Mouse (Mus musculus): ENCODE measurements around the gene Olfr1293-ps.

Gene Olfr1293-ps

GRCm38 (mm10) chr2:111524903-111525302 is at the start of gene Olfr1293-ps:
Gene Olfr1293-ps, plus strand, starts transcription at chr2:111525203.
- no peak for DNase-seq (ENCODE audit: low read depth in 1 of 2, low spot score in 2 of 2)

DNA sequence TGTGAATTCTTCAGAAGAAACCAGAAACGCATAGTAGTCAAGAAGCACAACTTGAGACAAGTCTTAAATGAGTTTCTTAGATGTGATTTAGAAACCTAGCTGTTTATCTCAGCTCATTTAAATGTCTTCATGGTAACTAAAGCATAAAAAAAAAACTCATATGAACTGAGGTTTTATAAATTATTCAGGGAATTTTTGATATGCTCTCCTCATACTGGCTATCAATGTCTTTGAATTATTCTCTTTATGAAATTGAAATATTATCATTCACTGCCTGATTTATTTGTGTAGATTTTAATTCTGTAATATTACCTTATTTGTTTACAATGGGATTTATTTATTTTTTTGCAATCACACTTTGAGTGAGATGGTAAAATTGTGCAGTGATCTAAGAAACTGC is 44.5 kb upstream of the Olfr1293-ps start, which contains the start of gene Olfr1289:
Olfr1289 (plus strand) TSS at position 301 of the 400 bp plus-strand sequence.
- DNase-seq (ENCODE audit: low read depth in 1 of 2, low spot score in 2 of 2), result no peak

GRCm38 (mm10) chr2:111493729-111494128 is 31.3 kb upstream of the Olfr1293-ps start, which contains the start of gene Olfr1290:
Gene Olfr1290, minus strand, starts transcription at chr2:111493829.
- no peak for DNase-seq (ENCODE audit: low read depth in 1 of 2, low spot score in 2 of 2)

DNA sequence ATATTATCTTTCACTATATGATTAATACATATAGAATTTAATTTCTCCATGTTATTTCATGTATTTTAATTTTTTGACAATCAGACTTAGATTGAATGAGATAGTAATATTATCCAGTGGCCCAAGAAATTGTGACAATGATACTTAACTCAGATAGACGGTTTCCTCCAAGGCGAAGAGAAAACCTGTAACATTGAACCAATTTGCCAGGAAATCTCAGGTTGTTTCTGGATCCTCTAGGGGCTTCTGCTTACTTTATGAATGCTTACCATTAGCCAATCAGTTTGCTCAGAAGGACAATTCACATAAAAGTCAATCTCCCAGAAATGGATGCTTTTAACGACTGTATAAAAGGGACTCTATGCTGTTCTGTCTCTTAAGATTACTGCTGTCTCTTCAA is 28.1 kb upstream of the Olfr1293-ps start, which contains the start of gene Olfr1291-ps1:
Olfr1291-ps1 (plus strand) TSS at position 301 of the 400 bp plus-strand sequence.
- no peak for DNase-seq (ENCODE audit: low read depth in 1 of 2, low spot score in 2 of 2)

GRCm38 (mm10) chr2:111517451-111517850 is 7.6 kb upstream of the Olfr1293-ps start:
- DNase-seq (ENCODE audit: low read depth in 1 of 2, low spot score in 2 of 2), result no peak

GRCm38 (mm10) chr2:111540191-111540590 is 15.2 kb downstream of the Olfr1293-ps start, which contains the start of gene Olfr1294:
Gene Olfr1294, minus strand, starts transcription at chr2:111540291.
- DNase-seq (ENCODE audit: low read depth in 1 of 2, low spot score in 2 of 2), result no peak

GRCm38 (mm10) chr2:111569581-111569980 is 44.6 kb downstream of the Olfr1293-ps start, which contains the start of gene Olfr1295:
Gene Olfr1295, minus strand, starts transcription at chr2:111569681.
- DNase-seq (ENCODE audit: low read depth in 1 of 2, low spot score in 2 of 2), result no peak

Measured in monocyte, adult 2 months (primary cell).